Mouse (Mus musculus): ENCODE measurements around the gene Olfr1012.

- TF ChIP-seq EP300 (optimal IDR thresholded peaks at IDR 0.05): no peak
- no peak for TF ChIP-seq CTCF (IDR thresholded peaks at IDR 0.05; ENCODE audit: low read depth)
Measured at GRCm38 (mm10) chr2:85802444-85802843, 39.9 kb upstream of the Olfr1012 start, which contains the start of gene Olfr1016.
